Mouse (Mus musculus): ENCODE data around the gene Pex10. TPM values are rescaled to one million over a fixed set of nuclear protein-coding genes. Genes with fewer than 3 reads are reported as not detected.

The Pex10 gene
- polyA plus RNA-seq, 1 experiment from 2014 or later: 6.0 TPM

Other genes with a start within 250 kb of the Pex10 start
- gene Ttc34, start 229.6 kb upstream of the Pex10 start, polyA plus RNA-seq (2014; fragmentation: Nextera tagmentation; extraction: Ambion mirVana): 1.8 TPM in 2 replicates
- gene Mmel1, start 197.4 kb upstream of the Pex10 start, polyA plus RNA-seq (2014; fragmentation: Nextera tagmentation; extraction: Ambion mirVana): 0.50 and 0.53 TPM in 2 replicates
- gene Fam213b, start 167.9 kb upstream of the Pex10 start, polyA plus RNA-seq (2014; fragmentation: Nextera tagmentation; extraction: Ambion mirVana): 52.1 and 53.2 TPM in 2 replicates
- gene Tnfrsf14, start 138.5 kb upstream of the Pex10 start, polyA plus RNA-seq (2014; fragmentation: Nextera tagmentation; extraction: Ambion mirVana): not detected in 2 replicates
- 111 and 123 TPM in 2 replicates for gene Hes5, start 106.1 kb upstream of the Pex10 start, polyA plus RNA-seq (2014; fragmentation: Nextera tagmentation; extraction: Ambion mirVana)
- gene Pank4, start 102.9 kb upstream of the Pex10 start, polyA plus RNA-seq (2014; fragmentation: Nextera tagmentation; extraction: Ambion mirVana): 30.6 and 38.8 TPM in 2 replicates
- 12.1 and 13.0 TPM in 2 replicates for gene Plch2, start 10.2 kb upstream of the Pex10 start, polyA plus RNA-seq (2014; fragmentation: Nextera tagmentation; extraction: Ambion mirVana)
- gene Rer1, start 19.4 kb downstream of the Pex10 start, polyA plus RNA-seq (2014; fragmentation: Nextera tagmentation; extraction: Ambion mirVana): 139 and 148 TPM in 2 replicates
- 6.0 and 6.4 TPM in 2 replicates for gene Morn1, start 19.6 kb downstream of the Pex10 start, polyA plus RNA-seq (2014; fragmentation: Nextera tagmentation; extraction: Ambion mirVana)
- 14.3 and 15.4 TPM in 2 replicates for gene Ski, start 155.6 kb downstream of the Pex10 start, polyA plus RNA-seq (2014; fragmentation: Nextera tagmentation; extraction: Ambion mirVana)
- gene Faap20, start 182.8 kb downstream of the Pex10 start, polyA plus RNA-seq (2014; fragmentation: Nextera tagmentation; extraction: Ambion mirVana): 74.1 and 85.6 TPM in 2 replicates

All from midbrain, embryonic 14.5 days (tissue).